Mouse (Mus musculus) CH12.LX (cell line): ENCODE results near the gene Lrch1. TPM values are rescaled to one million over a fixed set of nuclear protein-coding genes. Genes with fewer than 3 reads are reported as not detected.

Experiments used
- DNase-seq: peaks from one replicate; pipeline ENCODE4 v3.0.0-alpha.2; 2013; ENCODE audit errors: extremely low read depth
- H3K27ac ChIP-seq: 2 replicates; pipeline ENCODE4 v1.5.1; 2012; ENCODE audit warnings: low read depth, mild to moderate bottlenecking, control low read depth, moderate library complexity; ENCODE audit not compliant: insufficient read depth
- H3K27me3 ChIP-seq: replicated peaks from 2 replicates; pipeline ENCODE3; 2012; ENCODE audit warnings: inconsistent platforms
- H3K36me3 ChIP-seq, 2 experiments: replicated peaks in 1 of 2; 2 replicates each; pipeline versions ENCODE3 to v1.6.1; 2012; ENCODE audit warnings: inconsistent platforms in 1 of 2, low read length in 1 of 2, mild to moderate bottlenecking in 1 of 2, mixed read lengths in 1 of 2, moderate library complexity in 1 of 2; ENCODE audit not compliant: control insufficient read depth in 1 of 2, insufficient read depth in 1 of 2
- H3K4me1 ChIP-seq, 2 experiments: 2 replicates each; pipeline ENCODE4 v1.6.1; 2012; ENCODE audit warnings: inconsistent platforms in 1 of 2, moderate library complexity in 1 of 2; ENCODE audit not compliant: insufficient read depth in 2 of 2, control insufficient read depth in 1 of 2
- H3K4me2 ChIP-seq: 2 replicates; pipeline ENCODE4 v1.6.1; 2012; ENCODE audit warnings: low read depth, mild to moderate bottlenecking, control low read depth; ENCODE audit not compliant: poor library complexity, insufficient read depth, severe bottlenecking
- H3K4me3 ChIP-seq, 3 experiments: fragments of 150-350 bp in 1 of 3; sonication (generic) in 1 of 3; replicated peaks in 1 of 3; 2 replicates each; pipeline versions ENCODE3 to v1.5.1; 2011 to 2012; ENCODE audit warnings: low read depth in 2 of 3, low read length in 2 of 3, mild to moderate bottlenecking in 2 of 3, moderate library complexity in 2 of 3, control low read depth in 1 of 3, improper control_type of control experiment in 1 of 3, inconsistent platforms in 1 of 3, mixed read lengths in 1 of 3; ENCODE audit not compliant: poor library complexity in 1 of 3
- H3K79me2 ChIP-seq: replicated peaks from 2 replicates; pipeline ENCODE4 v1.6.1; 2012; ENCODE audit warnings: mild to moderate bottlenecking, moderate library complexity; ENCODE audit not compliant: control insufficient read depth, poor library complexity, insufficient read depth, severe bottlenecking; ENCODE audit errors: extremely low read depth
- H3K9ac ChIP-seq: 2 replicates; pipeline ENCODE4 v1.6.1; 2012; ENCODE audit warnings: low read depth, mild to moderate bottlenecking, control low read depth, moderate library complexity; ENCODE audit not compliant: insufficient read depth
- H3K9me3 ChIP-seq: replicated peaks from 2 replicates; pipeline ENCODE3; 2012; ENCODE audit warnings: low read length, inconsistent platforms, mixed read lengths
- CHD2 ChIP-seq: IDR thresholded peaks from 2 replicates; pipeline ENCODE4 v1.6.1; 2011; ENCODE audit warnings: low read length, improper control_type of control experiment
- ELF1 ChIP-seq: IDR thresholded peaks from 2 replicates; pipeline ENCODE4 v1.6.1; 2014; ENCODE audit warnings: low read depth, mild to moderate bottlenecking, inconsistent platforms, low read length, improper control_type of control experiment
- EP300 ChIP-seq: IDR thresholded peaks from 2 replicates; pipeline ENCODE4 v1.6.1; 2011; ENCODE audit warnings: low read length, improper control_type of control experiment
- ETS1 ChIP-seq: conservative IDR thresholded peaks from 2 replicates; pipeline ENCODE4 v1.6.1; 2012; ENCODE audit warnings: low read depth, mild to moderate bottlenecking, inconsistent platforms, low read length, improper control_type of control experiment, moderate library complexity
- GABPA ChIP-seq: IDR thresholded peaks from 2 replicates; pipeline ENCODE4 v1.6.1; 2012; ENCODE audit warnings: low read depth, low read length, improper control_type of control experiment, inconsistent platforms; ENCODE audit not compliant: insufficient replicate concordance
- HCFC1 ChIP-seq: IDR thresholded peaks from 2 replicates; pipeline ENCODE4 v1.6.1; 2012; ENCODE audit warnings: low read depth, mild to moderate bottlenecking, inconsistent platforms, low read length, improper control_type of control experiment
- KAT2A ChIP-seq: IDR thresholded peaks from 2 replicates; pipeline ENCODE4 v1.6.1; 2012; ENCODE audit warnings: low read length, improper control_type of control experiment, inconsistent platforms; ENCODE audit not compliant: insufficient replicate concordance
- MAFK ChIP-seq: IDR thresholded peaks from 2 replicates; pipeline ENCODE4 v1.6.1; 2011; ENCODE audit warnings: low read length, improper control_type of control experiment; ENCODE audit not compliant: insufficient replicate concordance
- MAX ChIP-seq: IDR thresholded peaks from 2 replicates; pipeline ENCODE4 v1.6.1; 2011; ENCODE audit warnings: low read length, improper control_type of control experiment
- MAZ ChIP-seq: IDR thresholded peaks from 2 replicates; pipeline ENCODE4 v1.6.1; 2012; ENCODE audit warnings: low read depth, mild to moderate bottlenecking, inconsistent platforms, low read length, improper control_type of control experiment, moderate library complexity
- MXI1 ChIP-seq: IDR thresholded peaks from 2 replicates; pipeline ENCODE4 v1.6.1; 2011; ENCODE audit warnings: mild to moderate bottlenecking, low read depth, low read length, improper control_type of control experiment
- MYC ChIP-seq: IDR thresholded peaks from 2 replicates; pipeline ENCODE4 v1.6.1; 2011; ENCODE audit warnings: low read depth, mild to moderate bottlenecking, improper control_type of control experiment, low read length
- RAD21 ChIP-seq: IDR thresholded peaks from 2 replicates; pipeline ENCODE4 v1.6.1; 2011; ENCODE audit warnings: low read depth, mild to moderate bottlenecking, low read length, improper control_type of control experiment, moderate library complexity
- SIN3A ChIP-seq: IDR thresholded peaks from 2 replicates; pipeline ENCODE4 v1.6.1; 2012; ENCODE audit warnings: low read length, improper control_type of control experiment, inconsistent platforms
- SMC3 ChIP-seq: IDR thresholded peaks from 2 replicates; pipeline ENCODE4 v1.6.1; 2011; ENCODE audit warnings: low read depth, low read length, improper control_type of control experiment
- TCF12 ChIP-seq: IDR thresholded peaks from 2 replicates; pipeline ENCODE4 v1.6.1; 2014; ENCODE audit warnings: low read depth, mild to moderate bottlenecking, inconsistent platforms, low read length, improper control_type of control experiment
- UBTF ChIP-seq: IDR thresholded peaks from 2 replicates; pipeline ENCODE4 v1.6.1; 2012; ENCODE audit warnings: low read depth, mild to moderate bottlenecking, inconsistent platforms, low read length, improper control_type of control experiment, moderate library complexity
- ZNF384 ChIP-seq: IDR thresholded peaks from 2 replicates; pipeline ENCODE4 v1.6.1; 2012; ENCODE audit warnings: low read depth, low read length, improper control_type of control experiment, inconsistent platforms
- dilution Hi-C: fragments of 300-500 bp; cut with MboI; formaldehyde crosslinking; loops from 2 replicates; pipeline ENCODE4 v1.14.3; 2020; ENCODE audit warnings: low sequenced_read_pairs; ENCODE audit not compliant: extremely low pct_unique_long_range_greater_than_20kb, extremely low pct_ligation_motif_present
- in situ Hi-C: fragments of 300-500 bp; cut with MboI; formaldehyde crosslinking; loops from 3 replicates; pipeline ENCODE4 v1.14.3; 2019; ENCODE audit warnings: low sequenced_read_pairs, low pct_ligation_motif_present, low pct_unique_long_range_greater_than_20kb, mixed read lengths
- polyA plus RNA-seq: library from polyadenylated mRNA; unstranded; fragments of >175 nt; gene quantifications from 2 replicates; pipeline ENCODE4 v1.2.1, GENCODE M21; 2012; ENCODE audit warnings: low read depth; ENCODE audit not compliant: insufficient read length
- total RNA-seq, 2 experiments: library from RNA; depleted of rRNA; stranded (reverse); fragments of 300-350 nt in 1 of 2; fragments of >200 nt in 1 of 2; gene quantifications; 2 replicates each; pipeline ENCODE4 v1.2.3; 2012 to 2014

Gene Lrch1
- total and polyA plus RNA-seq, 3 experiments = 10.3 to 23.3 (median 12.8) TPM

DNA sequence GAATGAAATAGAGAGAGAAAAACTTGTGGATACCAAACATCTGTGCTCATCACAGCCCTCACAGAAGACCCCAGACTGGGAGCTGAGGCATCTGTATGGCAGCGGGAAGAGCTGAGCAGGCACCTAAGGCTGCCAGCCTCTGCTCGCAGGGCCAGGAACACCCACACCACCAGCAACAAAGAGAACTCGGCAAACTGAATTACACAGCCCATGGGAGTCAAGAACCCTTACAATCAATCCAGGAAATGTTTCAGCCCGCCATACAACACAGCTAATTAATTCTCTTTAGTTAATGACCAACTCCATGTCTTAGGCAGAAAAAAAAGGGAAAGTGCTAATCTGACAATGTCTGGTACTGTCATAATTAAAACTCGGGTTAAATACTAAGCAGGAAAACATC, 61.2 kb downstream of the Lrch1 start:
- no peak overlapping the region for H3K9ac ChIP-seq
- no peak for DNase-seq
- peaks cover 0 to 3% of the 10 kb centered on the region in 2 experiments for H3K36me3 ChIP-seq
- no peaks in the 10 kb centered on the region for H3K27me3 ChIP-seq
- no peaks in the 10 kb centered on the region for H3K9me3 ChIP-seq
- peaks cover 10% of the 10 kb centered on the region; the same call in 1 of the 2 replicates for H3K79me2 ChIP-seq
- TF ChIP-seq RAD21 (no peak), ZNF384 (no peak), KAT2A (no peak), SIN3A (no peak), MAFK (no peak), MXI1 (no peak)
- no peak overlapping the region for H3K27ac ChIP-seq
- peaks cover 26 to 89% of the 10 kb centered on the region in 2 experiments for H3K4me1 ChIP-seq
- no peak overlapping the region for H3K4me3 ChIP-seq
- H3K4me2 ChIP-seq = no peak overlapping the region
- dilution Hi-C loops (no loop called here), in situ Hi-C loops (no loop called here)

DNA sequence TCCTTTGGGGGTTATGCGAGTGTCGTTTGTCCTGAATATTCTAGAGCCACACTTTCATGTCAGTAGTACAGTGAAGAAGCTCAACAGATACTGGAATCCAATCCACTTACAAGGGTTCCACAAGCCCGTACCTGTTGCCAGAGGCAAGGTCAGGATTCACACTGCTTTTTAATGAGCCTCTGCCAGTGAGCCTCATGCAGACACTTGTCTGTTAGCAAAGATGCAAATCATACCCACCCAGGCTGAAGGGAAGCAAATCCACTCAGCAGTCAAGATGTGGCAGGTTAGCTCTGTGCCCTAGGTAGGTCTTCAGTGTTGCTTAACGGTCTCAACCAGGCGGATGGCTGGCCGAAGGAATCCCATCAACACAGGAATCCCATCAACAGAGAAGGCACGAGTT, 62.8 kb downstream of the Lrch1 start:
- DNase-seq = no peak
- H3K9ac ChIP-seq = no peak overlapping the region
- no peaks in the 10 kb centered on the region for H3K9me3 ChIP-seq
- peaks cover 10% of the 10 kb centered on the region; the same call in 1 of the 2 replicates for H3K79me2 ChIP-seq
- TF ChIP-seq EP300 (no peak), GABPA (no peak), MAFK (no peak), MAZ (no peak), SIN3A (no peak), ELF1 (no peak), UBTF (no peak), ZNF384 (no peak), MYC (no peak), RAD21 (no peak), ETS1 (no peak), MAX (no peak), HCFC1 (no peak), CHD2 (no peak), TCF12 (no peak), SMC3 (no peak)
- no peak overlapping the region for H3K4me3 ChIP-seq
- dilution Hi-C loops (no loop called here), in situ Hi-C loops (no loop called here)
- no peak overlapping the region for H3K4me2 ChIP-seq
- no peak overlapping the region for H3K27ac ChIP-seq
- H3K4me1 ChIP-seq = peaks cover 30 to 98% of the 10 kb centered on the region in 2 experiments
- no peaks in the 10 kb centered on the region for H3K36me3 ChIP-seq
- H3K27me3 ChIP-seq = no peaks in the 10 kb centered on the region
